Mouse (Mus musculus): ENCODE data around the gene Cfd.

The Cfd gene

DNA sequence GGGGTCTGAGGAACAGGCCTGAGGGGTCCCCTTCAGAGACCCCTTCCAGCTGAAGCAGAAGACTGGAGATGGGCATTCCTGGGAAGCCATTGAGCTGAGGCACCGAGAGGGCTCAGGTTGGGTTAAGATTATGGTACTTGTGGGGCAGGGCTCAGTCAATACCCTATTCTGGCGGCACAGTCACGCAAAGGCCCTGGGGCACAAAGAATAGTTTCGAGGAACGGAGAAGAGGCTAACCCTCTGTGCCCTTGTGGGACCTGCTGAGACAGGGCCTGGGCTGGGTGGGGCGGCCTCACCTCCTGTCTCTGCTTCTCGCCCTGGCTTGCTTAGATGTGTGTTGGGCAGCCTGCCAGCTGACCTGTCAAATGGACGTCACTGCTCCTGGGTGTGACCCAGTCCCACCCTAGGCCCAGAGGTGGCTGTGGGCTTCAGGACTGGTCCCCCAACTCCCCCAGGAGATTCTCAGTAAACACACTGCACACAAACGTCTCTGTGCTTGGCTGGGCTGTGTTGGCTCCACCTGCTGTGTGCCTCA, 42.6 kb downstream of the Cfd start:
- no peak for DNase-seq (ENCODE audit: low spot score in 2 of 2)

GRCm38 (mm10) chr10:79933861-79934260, 43.2 kb downstream of the Cfd start:
- DNase-seq (ENCODE audit: low spot score in 2 of 2) = no peak

- peak; percentile 87 to 90 for DNase-seq (ENCODE audit: low spot score in 2 of 2)
Observed at GRCm38 (mm10) chr10:79934272-79934721, 43.6 kb downstream of the Cfd start.

DNA sequence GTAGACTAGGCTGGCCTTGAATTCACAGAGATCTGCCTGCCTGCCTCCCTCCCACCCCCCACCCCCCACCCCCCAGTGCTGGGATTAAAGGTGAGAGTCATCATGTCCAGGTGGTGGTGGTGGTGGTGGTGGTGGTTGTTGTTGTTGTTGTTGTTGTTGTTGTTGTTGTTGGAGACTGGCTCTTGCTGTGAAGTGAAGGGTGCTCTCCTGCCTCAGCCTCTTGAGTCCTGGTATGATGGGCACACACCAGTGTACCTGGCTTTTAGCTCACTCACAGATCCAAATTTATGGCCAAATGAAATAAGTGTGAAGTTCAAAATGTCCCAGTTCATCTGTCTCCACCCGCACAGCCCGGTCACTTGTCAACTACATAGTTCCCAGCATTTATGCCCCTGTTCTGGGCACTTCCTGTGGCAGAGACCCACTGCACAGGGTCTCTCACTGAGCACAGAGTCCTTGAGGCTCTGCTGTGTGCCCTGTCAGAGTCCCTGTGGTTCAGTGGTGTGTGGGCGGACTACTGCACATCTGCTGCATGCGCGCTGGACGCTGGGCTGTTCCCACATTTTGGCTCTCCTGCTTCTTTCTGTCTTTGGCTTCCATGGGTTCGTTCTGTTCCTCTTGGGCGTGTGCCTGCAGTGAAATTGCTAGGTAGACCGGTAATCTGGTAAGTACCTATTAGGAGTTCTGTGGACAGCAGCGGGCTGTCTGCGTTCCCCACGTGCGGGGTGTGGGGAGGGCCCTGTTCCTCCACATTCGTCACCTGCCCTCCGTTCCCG, 44.3 kb downstream of the Cfd start:
- peak in 1 of 2 experiments; percentile 42 for DNase-seq (ENCODE audit: low spot score in 2 of 2)

- no peak for DNase-seq (ENCODE audit: low spot score in 2 of 2)
Observed at GRCm38 (mm10) chr10:79936284-79936910, 45.7 kb downstream of the Cfd start.

GRCm38 (mm10) chr10:79936911-79937441, 46.3 kb downstream of the Cfd start:
- no peak for DNase-seq (ENCODE audit: low spot score in 2 of 2)

GRCm38 (mm10) chr10:79937775-79938526, 47.3 kb downstream of the Cfd start:
- no peak for DNase-seq (ENCODE audit: low spot score in 2 of 2)

DNA sequence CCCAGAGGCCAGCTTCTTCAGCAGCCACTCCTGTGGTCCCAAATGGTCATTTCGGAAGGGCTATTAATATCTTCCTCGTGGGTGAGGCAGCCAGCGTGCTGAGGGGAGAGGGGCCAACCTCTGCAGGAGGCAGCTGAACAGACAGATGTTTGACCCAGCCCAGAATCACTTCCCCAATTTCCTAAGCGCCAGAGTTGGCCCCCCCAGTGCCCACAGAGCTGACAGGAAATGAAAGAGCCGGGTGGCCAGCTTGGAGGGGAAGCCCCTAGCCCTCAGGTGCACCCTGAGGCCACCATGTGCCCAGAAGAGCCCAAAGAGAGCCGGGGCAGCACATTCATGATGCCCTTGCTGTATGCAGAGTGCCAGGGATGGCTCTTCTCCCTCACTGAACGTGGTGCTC, 50.1 kb downstream of the Cfd start:
- DNase-seq (ENCODE audit: low spot score in 2 of 2) = peak in 1 of 2 experiments; percentile 69

Data from right cerebral cortex, postnatal 10 days (tissue).